In genomic region chr3:94341959-94342422, GRCm38 (mm10) we compare ENCODE assay signal across 13 mouse cellular contexts. TPM values are rescaled to one million over a fixed set of nuclear protein-coding genes. Genes with fewer than 3 reads are reported as not detected.
A peak's percentile ranks its signal among the peaks of the same experiment; 100 is the strongest.
DNase-seq lines count a peak whose midpoint lies in the region; ATAC-seq and TF ChIP-seq lines count a peak whose summit lies in the region.
"Had no signal": no experiment of that assay in that cellular context is flagged by ENCODE, and none has a peak within 500 bp of the region (broad histone marks: within the 10 kb centered on the region; RNA-seq: fewer than 3 reads in every experiment).

Gene Them5 (plus strand): TSS chr3:94342099.

- H3K4me1 ChIP-seq in hindbrain, postnatal 0 days (ENCODE audit: insufficient read depth, low read length), result 0 out of 2 replicates have a peak, but pooled peaks cover 4% of the 10 kb centered on the region
- no peaks in the 10 kb centered on the region for H3K4me1 ChIP-seq in hindbrain, embryonic 14.5 days (replicated peaks; ENCODE audit: control insufficient read depth, insufficient read depth, low read length)
- H3K4me1 ChIP-seq in embryonic facial prominence, embryonic 15.5 days, result no peaks in the 10 kb centered on the region
- H3K4me1 ChIP-seq in liver, embryonic 11.5 days (replicated peaks; ENCODE audit: control insufficient read depth, insufficient read depth, low read length), result no peaks in the 10 kb centered on the region
- H3K4me1 ChIP-seq: neural tube, embryonic 12.5 days had no signal

- DNase-seq in hindbrain, postnatal 0 days (ENCODE audit: low spot score), result peak; percentile 67
- no peak for DNase-seq in hindbrain, embryonic 14.5 days (ENCODE audit: low spot score)
- DNase-seq in ZHBTc4 (ENCODE audit: low read depth, low spot score), result peak; percentile 40
- peak; percentile 37 for DNase-seq in lung, postnatal 36 days
- DNase-seq in urinary bladder, postnatal 10 days (ENCODE audit: low spot score), result no peak
- no peak for DNase-seq in liver, embryonic 11.5 days (ENCODE audit: low spot score)
- DNase-seq: cerebellum, adult 9-11 months had no signal

- no peak for TF ChIP-seq CTCF in hindbrain, postnatal 0 days (IDR thresholded peaks at IDR 0.05; ENCODE audit: low read depth)

- H3K27ac ChIP-seq in hindbrain, postnatal 0 days, result no peak within 1 kb of the TSS
- no peak within 1 kb of the TSS for H3K27ac ChIP-seq in hindbrain, embryonic 14.5 days
- peak within 1 kb of the TSS; percentile 34; the same call in 1 of the 2 replicates for H3K27ac ChIP-seq in embryonic facial prominence, embryonic 15.5 days (replicated peaks)
- no peak within 1 kb of the TSS for H3K27ac ChIP-seq in liver, embryonic 11.5 days (ENCODE audit: low read depth, low read length)
- H3K27ac ChIP-seq: neural tube, embryonic 12.5 days had no signal

- ATAC-seq in hindbrain, postnatal 0 days, result peak; percentile 41; the same call in 1 of the 2 replicates
- no peak for ATAC-seq in hindbrain, embryonic 14.5 days (ENCODE audit: low FRiP score)
- ATAC-seq in embryonic facial prominence, embryonic 15.5 days (ENCODE audit: insufficient number of reproducible peaks, low FRiP score, low TSS enrichment, low read depth), result no peak
- no peak for ATAC-seq in liver, embryonic 11.5 days (replicated peaks; ENCODE audit: low FRiP score)
- ATAC-seq: intestine, embryonic 16.5 days had no signal

- H3K9ac ChIP-seq in hindbrain, postnatal 0 days (replicated peaks; ENCODE audit: low read length), result no peak within 1 kb of the TSS
- no peak within 1 kb of the TSS for H3K9ac ChIP-seq in hindbrain, embryonic 14.5 days
- H3K9ac ChIP-seq in embryonic facial prominence, embryonic 15.5 days, result no peak within 1 kb of the TSS
- no peak within 1 kb of the TSS for H3K9ac ChIP-seq in liver, embryonic 11.5 days (ENCODE audit: low read depth, low read length)
- H3K9ac ChIP-seq: neural tube, embryonic 12.5 days had no signal

- H3K36me3 ChIP-seq in hindbrain, postnatal 0 days (ENCODE audit: insufficient read depth, low read length), result no peaks in the 10 kb centered on the region
- no peaks in the 10 kb centered on the region for H3K36me3 ChIP-seq in hindbrain, embryonic 14.5 days (replicated peaks; ENCODE audit: control insufficient read depth, insufficient read depth)
- no peaks in the 10 kb centered on the region for H3K36me3 ChIP-seq in embryonic facial prominence, embryonic 15.5 days
- no peaks in the 10 kb centered on the region for H3K36me3 ChIP-seq in liver, embryonic 11.5 days (ENCODE audit: control insufficient read depth, insufficient read depth, low read length)
- H3K36me3 ChIP-seq: neural tube, embryonic 12.5 days had no signal

- 44% methylated on average over 3 of the region's 3 CpGs for WGBS in hindbrain, postnatal 0 days
- WGBS in hindbrain, embryonic 14.5 days, result 71% methylated on average over 3 of the region's 3 CpGs
- 38% methylated on average over 3 of the region's 3 CpGs for WGBS in embryonic facial prominence, embryonic 15.5 days
- WGBS in liver, embryonic 11.5 days, result 55% methylated on average over 3 of the region's 3 CpGs

- H3K4me2 ChIP-seq in hindbrain, postnatal 0 days (ENCODE audit: low read depth, low read length), result no peak within 1 kb of the TSS
- no peak within 1 kb of the TSS for H3K4me2 ChIP-seq in hindbrain, embryonic 14.5 days (replicated peaks)
- no peak within 1 kb of the TSS for H3K4me2 ChIP-seq in embryonic facial prominence, embryonic 15.5 days (replicated peaks)
- H3K4me2 ChIP-seq in liver, embryonic 11.5 days, result no peak within 1 kb of the TSS
- H3K4me2 ChIP-seq: neural tube, embryonic 12.5 days had no signal

- H3K4me3 ChIP-seq in hindbrain, postnatal 0 days (ENCODE audit: low read length), result no peak within 1 kb of the TSS
- no peak within 1 kb of the TSS for H3K4me3 ChIP-seq in hindbrain, embryonic 14.5 days (replicated peaks; ENCODE audit: low read length)
- H3K4me3 ChIP-seq in embryonic facial prominence, embryonic 15.5 days (replicated peaks), result peak within 1 kb of the TSS; percentile 7; the same call in 1 of the 2 replicates
- H3K4me3 ChIP-seq in liver, embryonic 11.5 days (ENCODE audit: low read depth, low read length), result no peak within 1 kb of the TSS
- H3K4me3 ChIP-seq: neural tube, embryonic 12.5 days had no signal

- no peaks in the 10 kb centered on the region for H3K27me3 ChIP-seq in hindbrain, postnatal 0 days (ENCODE audit: insufficient read depth, low read length)
- no peaks in the 10 kb centered on the region for H3K27me3 ChIP-seq in hindbrain, embryonic 14.5 days (ENCODE audit: control insufficient read depth, insufficient read depth, low read length)
- H3K27me3 ChIP-seq in embryonic facial prominence, embryonic 15.5 days, result no peaks in the 10 kb centered on the region
- no peaks in the 10 kb centered on the region for H3K27me3 ChIP-seq in liver, embryonic 11.5 days (replicated peaks; ENCODE audit: control insufficient read depth, insufficient read depth, low read length)
- H3K27me3 ChIP-seq: neural tube, embryonic 12.5 days had no signal

- no peaks in the 10 kb centered on the region for H3K9me3 ChIP-seq in hindbrain, postnatal 0 days (ENCODE audit: low read length)
- H3K9me3 ChIP-seq in hindbrain, embryonic 14.5 days (ENCODE audit: control insufficient read depth, low read length), result no peaks in the 10 kb centered on the region
- no peaks in the 10 kb centered on the region for H3K9me3 ChIP-seq in embryonic facial prominence, embryonic 15.5 days (replicated peaks)
- H3K9me3 ChIP-seq in liver, embryonic 11.5 days (ENCODE audit: control insufficient read depth, low read length), result no peaks in the 10 kb centered on the region
- H3K9me3 ChIP-seq: neural tube, embryonic 12.5 days had no signal

RNA-seq across cellular contexts. Expression of gene Them5, which starts in this region (rescaled TPM):
- not detected in 2 replicates for total RNA-seq in hindbrain, postnatal 0 days (2014; rRNA removed)
- polyA plus RNA-seq in hindbrain, postnatal 0 days (2015; fragmentation: Nextera tagmentation; extraction: Ambion mirVana), result 0.11 TPM in 1 of 2 replicates, not detected in the other
- polyA plus RNA-seq in hindbrain, embryonic 14.5 days (2014; fragmentation: Nextera tagmentation; extraction: Ambion mirVana), result not detected in 2 replicates
- 91.2 and 99.8 TPM in 2 replicates for polyA plus RNA-seq in embryonic facial prominence, embryonic 15.5 days (2015; fragmentation: Nextera tagmentation; extraction: Ambion mirVana)
- not detected in 2 replicates for polyA plus RNA-seq in liver, embryonic 11.5 days (2014; fragmentation: Nextera tagmentation; extraction: Ambion mirVana)
- total RNA-seq: heart, adult 18-20 months; left cerebral cortex, adult 18-20 months had no signal
- polyA plus RNA-seq: neural tube, embryonic 12.5 days; urinary bladder, adult 2 months had no signal

Comparison
In these comparisons a context has a peak if more than half of its experiments do, and no peak if none do; other contexts are left out.
1. RNA of gene Them5 (polyA plus RNA-seq): 91.2 to 99.8 TPM in embryonic facial prominence, embryonic 15.5 days; 0.11 TPM in hindbrain, postnatal 0 days, not detected in hindbrain, embryonic 14.5 days and not detected in liver, embryonic 11.5 days; every median in the first group is over 10 times any median in the second.
2. Peak in DNase-seq and ATAC-seq in hindbrain, postnatal 0 days; RNA of the gene not detected or under 1 TPM.
3. DNase-seq: peak in ZHBTc4 (single experiment) and lung, postnatal 36 days (single experiment); none in hindbrain, embryonic 14.5 days (single experiment), urinary bladder, postnatal 10 days (single experiment) and liver, embryonic 11.5 days (single experiment).